Mouse (Mus musculus) liver, embryonic 14.5 days (tissue): ENCODE data around the gene Evpl. TPM values are rescaled to one million over a fixed set of nuclear protein-coding genes. Genes with fewer than 3 reads are reported as not detected.
A peak's percentile ranks its signal among the peaks of the same experiment; 100 is the strongest.

ENCODE experiments used
- ATAC-seq: fragments of 200-750 bp; cut with Nextera tagmentation; 2 replicates; pipeline ENCODE4 v1.8.0; 2017; ENCODE audit warnings: moderate number of reproducible peaks, mild to moderate bottlenecking, moderate library complexity; ENCODE audit not compliant: insufficient read depth
- DNase-seq, 3 experiments: peaks; one replicate each; pipeline ENCODE4 v3.0.0-alpha.2; 2012 to 2013; ENCODE audit warnings: low read depth in 3 of 3, low spot score in 3 of 3
- H3K27ac ChIP-seq: fragments of 300-500 bp; sonication (generic); 2 replicates; pipeline ENCODE4 v1.5.1; 2014; ENCODE audit warnings: moderate library complexity, mild to moderate bottlenecking, control low read depth, inconsistent platforms
- H3K27me3 ChIP-seq: fragments of 300-500 bp; sonication (generic); 2 replicates; pipeline ENCODE4 v1.6.1; 2014; ENCODE audit warnings: mild to moderate bottlenecking, low read length, moderate library complexity; ENCODE audit not compliant: control insufficient read depth, insufficient read depth
- H3K36me3 ChIP-seq: fragments of 300-500 bp; sonication (generic); replicated peaks from 2 replicates; pipeline ENCODE4 v1.6.1; 2014; ENCODE audit warnings: low read depth; ENCODE audit not compliant: control insufficient read depth, insufficient read depth
- H3K4me1 ChIP-seq, 2 experiments: fragments of 200-500 bp in 1 of 2; fragments of 300-500 bp in 1 of 2; sonication (generic) in 1 of 2; replicated peaks; 2 replicates each; pipeline ENCODE4 v1.6.1; 2012 to 2014; ENCODE audit warnings: antibody characterized with exemption in 1 of 2, inconsistent platforms in 1 of 2, low read length in 1 of 2; ENCODE audit not compliant: control insufficient read depth in 2 of 2, insufficient read depth in 2 of 2
- H3K4me2 ChIP-seq: fragments of 300-500 bp; sonication (generic); 2 replicates; pipeline ENCODE4 v1.6.1; 2014; ENCODE audit warnings: low read depth, mild to moderate bottlenecking, control low read depth, moderate library complexity
- H3K4me3 ChIP-seq, 2 experiments: fragments of 200-500 bp in 1 of 2; fragments of 300-500 bp in 1 of 2; sonication (generic) in 1 of 2; 2 replicates each; pipeline ENCODE4 v1.5.1; 2012 to 2014; ENCODE audit warnings: low read depth in 2 of 2, low read length in 2 of 2, mild to moderate bottlenecking in 2 of 2, control low read depth in 1 of 2, inconsistent platforms in 1 of 2, moderate library complexity in 1 of 2; ENCODE audit not compliant: insufficient read depth in 1 of 2
- H3K9ac ChIP-seq: fragments of 300-500 bp; sonication (generic); replicated peaks from 2 replicates; pipeline ENCODE4 v1.6.1; 2014; ENCODE audit warnings: mild to moderate bottlenecking, control low read depth, moderate library complexity
- H3K9me3 ChIP-seq: fragments of 300-500 bp; sonication (generic); 2 replicates; pipeline ENCODE4 v1.6.1; 2016; ENCODE audit warnings: low read length, mixed read lengths; ENCODE audit not compliant: control insufficient read depth
- CTCF ChIP-seq: IDR thresholded peaks from 2 replicates; pipeline ENCODE4 v1.5.1; 2016; ENCODE audit warnings: antibody characterized with exemption, low read depth, control low read depth
- EP300 ChIP-seq: IDR thresholded peaks from 2 replicates; pipeline ENCODE4 v1.6.1; 2016; ENCODE audit warnings: antibody characterized with exemption, low read depth
- WGBS: fragments of 180-500 bp; shearing (Covaris S2); extraction: QIAGEN DNeasy Blood & Tissue Kit; methylation state at CpG from one replicate; pipeline ENCODE4 v1.1.7; 2014; ENCODE audit not compliant: insufficient replicate concordance; 5-methylcytosine and 5-hydroxymethylcytosine counted together
- polyA plus RNA-seq, 2 experiments: library from polyadenylated mRNA; depleted of rRNA in 1 of 2; stranded (reverse) in 1 of 2; unstranded in 1 of 2; fragments of >200 nt; fragmentation: Nextera tagmentation in 1 of 2; extraction: Ambion mirVana in 1 of 2; gene quantifications; 2 replicates each; pipeline versions ENCODE4 v1.2.1 to v1.2.3; 2012 to 2014

Evpl gene
- polyA plus RNA-seq, 2 experiments = 0.04 to 0.09 TPM

- H3K9ac ChIP-seq = peak overlapping the region; percentile 96
- H3K36me3 ChIP-seq = peaks cover 19% of the 10 kb centered on the region
- no peak for DNase-seq
- H3K9me3 ChIP-seq = no peaks in the 10 kb centered on the region
- H3K4me3 ChIP-seq = peak overlapping the region; percentile 83 to 100
- peak overlapping the region; percentile 77 for H3K4me2 ChIP-seq
- H3K27ac ChIP-seq = peak overlapping the region; percentile 16
- peaks cover 2 to 11% of the 10 kb centered on the region in 2 experiments for H3K4me1 ChIP-seq
- no peaks in the 10 kb centered on the region for H3K27me3 ChIP-seq
- ATAC-seq = peak; percentile 58
- TF ChIP-seq CTCF (no peak), EP300 (no peak)
- WGBS = under 1% methylated on average over 39 of the region's 39 CpGs
These were observed 35.7 kb upstream of the Evpl start for GRCm38 (mm10) chr11:116273469-116274044.

GRCm38 (mm10) chr11:116272589-116273468, 35.0 kb upstream of the Evpl start:
- 19% methylated on average over 12 of the region's 12 CpGs for WGBS
- Histone ChIP-seq H3K9ac (peak overlapping the region; percentile 96), H3K27me3 (no peaks in the 10 kb centered on the region), H3K4me1 (peaks cover 2 to 11% of the 10 kb centered on the region in 2 experiments), H3K4me2 (peak overlapping the region; percentile 77), H3K4me3 (peak overlapping the region; percentile 83 to 100), H3K9me3 (no peaks in the 10 kb centered on the region), H3K36me3 (peaks cover 25% of the 10 kb centered on the region), H3K27ac (no peak overlapping the region)
- no peak for DNase-seq
- TF ChIP-seq EP300 = no peak
- no peak for TF ChIP-seq CTCF
- no peak for ATAC-seq

- Histone ChIP-seq H3K9ac (no peak overlapping the region), H3K27ac (no peak overlapping the region), H3K9me3 (no peaks in the 10 kb centered on the region), H3K4me3 (no peak overlapping the region), H3K4me2 (no peak overlapping the region), H3K27me3 (no peaks in the 10 kb centered on the region), H3K4me1 (peaks cover under 1 to 15% of the 10 kb centered on the region in 2 experiments), H3K36me3 (peaks cover 47% of the 10 kb centered on the region)
- no peak for DNase-seq
- TF ChIP-seq CTCF (no peak), EP300 (no peak)
- WGBS = 83% methylated on average over 8 of the region's 8 CpGs
- ATAC-seq = no peak
These were observed 31.7 kb upstream of the Evpl start for GRCm38 (mm10) chr11:116269560-116269959.

GRCm38 (mm10) chr11:116268313-116268712, 30.4 kb upstream of the Evpl start:
- H3K9me3 ChIP-seq = no peaks in the 10 kb centered on the region
- no peaks in the 10 kb centered on the region for H3K27me3 ChIP-seq
- H3K36me3 ChIP-seq = peaks cover 59% of the 10 kb centered on the region
- H3K4me3 ChIP-seq = no peak overlapping the region
- DNase-seq = no peak
- WGBS = 79% methylated on average over 6 of the region's 6 CpGs
- H3K4me2 ChIP-seq = no peak overlapping the region
- no peak for ATAC-seq
- TF ChIP-seq CTCF (no peak), EP300 (no peak)
- H3K4me1 ChIP-seq = peaks cover 0 to 14% of the 10 kb centered on the region in 2 experiments; a peak in 3 of 4 replicates
- no peak overlapping the region for H3K27ac ChIP-seq
- no peak overlapping the region for H3K9ac ChIP-seq

- H3K4me3 ChIP-seq = no peak overlapping the region
- H3K27me3 ChIP-seq = no peaks in the 10 kb centered on the region
- no peak overlapping the region for H3K4me2 ChIP-seq
- H3K4me1 ChIP-seq = peaks cover 0 to 10% of the 10 kb centered on the region in 2 experiments; a peak in 3 of 4 replicates
- H3K36me3 ChIP-seq = peaks cover 66% of the 10 kb centered on the region
- no peak overlapping the region for H3K9ac ChIP-seq
- 81% methylated on average over 8 of the region's 8 CpGs for WGBS
- no peak for ATAC-seq
- no peak for DNase-seq
- TF ChIP-seq EP300 (no peak), CTCF (0 out of 2 replicates have a peak, but pooled peaks have one; percentile 33)
- no peaks in the 10 kb centered on the region for H3K9me3 ChIP-seq
- no peak overlapping the region for H3K27ac ChIP-seq
These were observed 29.8 kb upstream of the Evpl start for GRCm38 (mm10) chr11:116267637-116268036.
